Mouse (Mus musculus) heart, postnatal 4 days (tissue): ENCODE data around the gene Slc36a4. TPM values are rescaled to one million over a fixed set of nuclear protein-coding genes. Genes with fewer than 3 reads are reported as not detected.

Source experiments
- DNase-seq: peaks from one replicate; pipeline ENCODE4 v3.0.0; 2021
- total RNA-seq, 2 experiments: library from RNA; stranded (reverse); gene quantifications; 2 replicates each; pipeline ENCODE4 v1.2.3; 2021

Slc36a4 gene
- total RNA-seq, 2 experiments from 2014 or later: 17.1 to 17.3 TPM

DNA sequence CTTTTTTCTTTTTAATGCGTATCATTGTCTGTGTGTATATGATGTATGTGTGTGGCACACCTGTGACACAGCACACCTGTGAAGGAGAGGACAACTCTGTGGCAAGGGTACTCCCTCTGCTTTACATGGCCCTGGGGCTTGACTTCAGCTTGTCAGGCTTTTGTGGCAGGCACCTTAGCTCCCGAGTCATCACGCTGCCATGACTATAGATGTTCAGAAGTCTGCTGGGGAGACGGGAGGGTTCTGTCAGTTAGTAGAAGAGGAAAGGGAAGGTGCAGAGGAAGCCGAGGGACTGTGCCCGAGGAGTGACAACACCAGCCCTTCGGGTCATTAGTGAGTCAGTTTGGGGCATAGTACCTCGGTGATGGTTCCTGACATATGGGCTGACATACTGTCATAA is 13.0 kb downstream of the Slc36a4 start:
- DNase-seq: no peak

DNA sequence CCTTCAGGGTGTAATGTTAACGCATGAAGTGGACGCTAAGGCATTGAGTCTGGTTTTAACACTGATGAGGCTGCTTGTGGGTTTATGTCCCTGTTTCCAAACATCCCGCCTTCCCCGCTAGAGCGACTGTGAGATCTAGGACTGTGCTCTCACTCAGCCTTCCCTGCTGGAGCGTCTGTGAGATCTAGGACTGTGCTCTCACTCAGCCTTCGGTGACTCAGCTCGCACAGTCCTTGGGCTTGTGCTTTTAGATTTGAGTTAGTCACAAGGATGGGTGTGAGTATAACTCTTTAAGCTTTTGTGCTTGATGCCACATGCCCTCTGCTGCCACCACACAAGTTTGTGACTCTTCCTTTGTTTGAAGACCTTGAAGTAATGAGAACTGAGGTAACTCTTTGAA is 17.6 kb downstream of the Slc36a4 start:
- no peak for DNase-seq

DNA sequence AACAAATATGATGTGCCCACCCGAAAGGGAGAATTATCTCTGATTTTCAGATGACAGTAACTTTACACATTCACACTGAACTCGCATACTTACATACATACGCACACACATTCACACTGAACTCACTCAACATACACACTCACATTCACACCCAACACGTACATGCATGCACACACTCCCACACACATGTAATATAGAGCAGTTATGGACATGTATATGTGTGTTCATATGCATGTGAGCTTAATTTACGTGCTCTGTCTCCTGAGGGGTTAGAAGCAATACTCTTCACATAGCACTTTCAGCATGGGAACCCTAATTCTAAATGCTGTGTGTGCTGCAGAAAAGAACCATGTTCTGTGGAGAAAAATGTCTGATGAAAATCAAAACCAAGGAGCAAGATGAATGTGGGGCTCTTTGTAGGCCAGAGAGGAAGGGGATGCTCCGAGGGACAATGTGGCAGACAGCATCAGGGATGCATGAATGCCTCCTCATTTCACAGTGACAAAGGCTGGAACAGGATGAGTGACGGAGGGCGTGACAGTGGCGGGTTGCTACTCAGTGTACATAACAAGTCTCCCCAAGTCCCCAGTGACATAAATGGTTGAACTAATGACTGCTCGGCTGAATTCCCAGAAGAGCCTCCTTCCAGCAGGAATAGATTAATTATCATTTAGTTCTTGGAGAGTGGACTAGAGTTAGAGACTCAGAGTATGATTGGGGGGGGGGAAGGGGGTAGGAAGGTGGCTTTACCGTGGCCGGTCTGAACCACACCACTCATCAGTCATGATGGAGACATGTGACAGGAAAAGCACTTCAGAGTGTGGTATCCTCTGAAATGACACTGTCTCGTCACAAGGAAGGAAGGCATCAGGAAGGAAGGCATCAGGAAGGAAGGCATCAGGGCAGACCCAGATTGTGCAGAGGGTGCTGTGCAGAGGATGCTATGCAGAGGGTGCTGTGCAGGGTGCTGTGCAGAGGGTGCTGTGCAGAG is 22.5 kb downstream of the Slc36a4 start:
- no peak for DNase-seq

DNA sequence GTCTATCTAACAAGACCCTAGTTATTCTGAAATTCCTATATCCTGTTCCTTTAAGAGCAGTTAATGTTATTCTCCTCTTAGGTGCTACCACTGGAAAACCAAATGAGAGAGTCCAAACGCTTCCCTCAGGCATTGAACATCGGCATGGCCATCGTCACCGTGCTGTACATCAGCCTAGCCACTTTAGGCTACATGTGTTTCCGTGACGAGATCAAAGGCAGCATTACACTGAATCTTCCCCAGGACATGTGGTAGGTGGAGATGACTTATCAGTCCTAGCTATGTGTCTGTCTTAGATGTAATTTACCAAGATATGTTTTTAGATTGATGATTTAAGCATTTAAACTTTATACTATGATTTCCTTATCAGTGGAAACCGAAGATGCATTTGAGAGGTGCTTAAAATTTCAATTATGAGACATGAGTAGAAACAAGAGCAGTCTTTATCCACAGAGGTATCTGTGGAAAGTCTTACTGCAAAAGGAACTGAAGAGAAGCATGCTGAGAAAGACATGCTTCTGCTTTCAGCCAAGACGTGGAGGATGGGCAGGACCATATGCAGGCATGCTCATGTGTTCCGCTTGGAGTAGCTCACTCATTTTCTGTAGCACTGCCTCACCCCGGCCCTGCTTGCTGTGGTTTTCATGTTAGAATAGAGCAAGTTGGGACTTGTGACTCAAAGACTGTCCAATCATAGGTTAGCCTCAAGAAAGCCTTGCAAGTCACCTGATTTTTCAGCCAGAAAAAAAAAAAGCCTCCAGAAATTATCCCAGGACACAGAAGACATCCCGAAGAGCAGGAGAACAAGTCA is 24.7 kb downstream of the Slc36a4 start:
- no peak for DNase-seq

DNA sequence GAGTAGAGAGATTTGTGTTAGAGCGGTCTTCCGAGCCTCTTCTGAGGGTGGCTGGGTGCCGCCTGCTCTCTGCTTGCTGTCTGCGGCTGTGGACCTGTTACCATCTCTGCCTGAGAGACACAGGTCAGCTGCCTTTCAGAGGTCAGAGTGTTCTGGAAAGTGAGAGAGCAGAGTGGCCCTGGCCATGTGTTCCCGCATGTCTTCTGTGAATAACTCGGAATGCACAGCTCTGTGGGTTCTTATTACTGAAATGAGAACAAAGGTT is 25.3 kb downstream of the Slc36a4 start:
- DNase-seq: no peak

DNA sequence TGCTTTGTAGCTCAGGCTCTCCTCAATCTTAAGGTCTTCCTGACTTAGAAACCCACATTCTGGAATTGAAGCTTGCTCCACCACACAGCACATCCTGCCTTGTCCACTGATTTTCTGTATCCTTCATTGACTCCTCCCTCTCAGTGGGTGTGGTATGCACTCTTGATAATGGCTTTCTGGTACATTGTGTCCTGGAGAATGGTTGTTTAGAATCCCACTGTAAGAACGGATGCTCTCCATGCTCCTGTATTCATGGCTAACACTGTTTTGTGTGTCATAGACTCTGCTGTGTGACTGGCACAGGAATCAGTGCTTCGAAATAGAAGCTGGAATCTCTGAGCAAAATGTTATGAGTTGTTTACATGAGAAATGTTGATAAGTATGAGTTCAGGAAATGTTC is 28.0 kb downstream of the Slc36a4 start:
- no peak for DNase-seq

DNA sequence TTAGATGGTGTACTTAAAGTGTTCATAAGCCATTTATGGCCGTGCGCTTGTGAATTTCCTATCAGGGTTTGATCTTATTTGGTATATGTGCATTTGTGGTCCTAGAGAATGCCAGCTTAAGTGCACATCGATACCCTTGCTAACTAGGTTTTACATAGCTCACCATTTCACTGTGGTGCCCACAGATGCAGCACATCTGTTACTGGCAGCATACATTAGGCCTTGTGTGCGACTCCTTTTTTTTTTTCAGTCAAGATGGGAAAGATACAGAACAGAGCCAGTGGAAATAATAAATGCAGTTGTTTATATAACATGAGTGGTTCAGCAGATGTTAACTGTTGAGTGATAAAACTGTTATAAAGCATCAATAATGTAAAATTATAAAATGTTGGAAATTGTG is 31.9 kb downstream of the Slc36a4 start:
- DNase-seq: no peak

DNA sequence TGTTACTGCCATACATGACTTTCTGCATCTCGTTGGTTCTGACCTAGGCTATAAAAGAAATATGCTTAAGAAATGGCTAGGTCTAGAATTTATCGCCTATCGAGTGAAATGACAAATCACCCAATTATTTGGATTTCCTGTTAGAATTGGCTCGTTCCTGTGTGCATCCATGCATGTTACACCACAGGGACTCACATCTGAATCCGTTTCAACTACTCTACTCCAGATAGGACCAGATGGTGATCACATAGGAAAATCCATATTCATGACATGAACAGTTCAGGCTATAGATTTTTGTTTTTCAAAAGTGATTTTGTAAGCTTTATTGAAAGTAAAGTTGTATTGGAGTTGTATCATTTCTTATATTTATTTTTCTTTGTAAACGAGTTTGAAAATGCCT is 32.4 kb downstream of the Slc36a4 start:
- no peak for DNase-seq

DNA sequence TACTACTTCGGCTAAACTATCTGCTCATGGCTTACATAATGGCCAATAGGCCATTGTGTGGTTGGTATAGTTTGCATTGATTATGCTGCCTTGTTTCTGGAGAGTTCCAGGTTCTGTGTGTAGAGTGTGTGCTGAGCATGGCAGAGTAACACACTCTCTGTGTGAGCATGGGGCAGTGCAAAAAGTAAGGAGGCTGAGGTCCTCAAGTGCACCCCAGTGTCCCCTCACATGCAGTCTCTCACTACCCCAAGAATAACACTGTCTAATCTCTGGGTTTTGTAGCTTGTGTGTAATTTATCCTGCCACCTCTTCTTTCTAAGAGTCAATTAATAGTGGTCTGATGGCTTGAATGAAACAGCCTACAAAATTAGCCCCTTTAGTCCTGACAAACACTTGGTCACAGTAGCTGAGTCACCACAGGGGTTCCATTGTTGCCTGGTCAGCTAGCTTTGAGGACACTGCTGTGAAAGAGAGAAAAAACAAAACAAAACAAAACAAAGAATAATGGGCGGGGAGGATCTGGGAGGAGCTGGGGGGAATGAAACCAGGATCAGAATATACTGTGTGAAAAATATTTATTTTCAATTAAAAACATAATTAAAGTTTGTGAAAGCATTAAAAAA is 36.6 kb downstream of the Slc36a4 start:
- no peak for DNase-seq

DNA sequence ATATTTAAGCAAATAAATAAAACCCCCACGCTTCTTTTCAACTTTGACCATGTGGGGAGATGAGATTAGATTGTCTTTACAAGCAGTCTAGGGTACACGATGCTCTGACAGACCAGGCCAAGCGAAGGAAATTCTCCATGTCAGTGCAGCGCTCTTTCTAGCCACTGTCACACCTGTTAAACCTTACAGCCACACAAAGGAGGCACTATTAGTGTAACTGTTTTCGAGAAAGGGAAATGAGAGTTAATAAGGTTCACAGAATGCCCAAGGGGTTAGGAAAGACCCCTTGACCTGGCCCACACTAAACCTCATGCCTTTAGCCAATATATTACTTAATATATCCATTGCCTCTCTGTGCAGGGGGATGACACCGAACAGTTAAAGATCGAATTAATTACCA is 37.1 kb downstream of the Slc36a4 start:
- no peak for DNase-seq

DNA sequence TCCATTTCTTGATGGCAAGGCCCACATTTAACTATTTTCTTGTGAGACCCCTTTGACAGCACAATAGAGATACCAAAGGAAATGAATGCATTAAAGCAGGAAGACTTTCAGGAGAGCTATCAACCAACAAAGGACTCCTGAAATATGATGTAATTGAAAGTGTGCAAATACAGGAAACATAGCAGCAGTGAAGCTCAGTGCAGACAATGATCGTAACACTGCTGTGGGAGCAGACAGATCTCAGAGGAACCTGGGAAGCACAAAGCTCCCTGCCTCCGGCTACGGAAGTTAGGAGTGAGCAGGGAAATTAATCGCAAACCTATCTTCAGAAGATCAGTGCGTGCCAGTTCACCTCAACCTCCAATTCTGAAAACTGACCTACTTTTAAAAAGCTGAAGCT is 38.8 kb downstream of the Slc36a4 start:
- no peak for DNase-seq

DNA sequence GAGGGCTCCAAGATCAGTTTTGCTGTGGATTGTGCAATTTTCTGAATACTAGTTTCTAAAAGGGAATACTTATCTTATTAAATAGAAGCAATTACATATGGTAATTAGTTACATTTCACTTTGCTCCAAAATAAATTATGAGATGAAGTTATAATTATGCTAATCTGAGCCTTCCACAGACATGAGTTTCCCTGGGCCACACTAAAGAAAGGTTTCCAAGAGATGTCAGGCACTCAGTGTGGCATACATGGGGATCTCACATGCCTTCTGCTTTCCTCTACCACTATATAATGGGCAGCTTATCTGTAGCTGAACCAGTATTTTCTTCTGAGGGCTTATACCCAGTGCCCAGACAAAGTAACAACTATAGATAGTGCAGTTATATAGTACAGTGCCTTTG is 49.8 kb downstream of the Slc36a4 start:
- DNase-seq: no peak

DNA sequence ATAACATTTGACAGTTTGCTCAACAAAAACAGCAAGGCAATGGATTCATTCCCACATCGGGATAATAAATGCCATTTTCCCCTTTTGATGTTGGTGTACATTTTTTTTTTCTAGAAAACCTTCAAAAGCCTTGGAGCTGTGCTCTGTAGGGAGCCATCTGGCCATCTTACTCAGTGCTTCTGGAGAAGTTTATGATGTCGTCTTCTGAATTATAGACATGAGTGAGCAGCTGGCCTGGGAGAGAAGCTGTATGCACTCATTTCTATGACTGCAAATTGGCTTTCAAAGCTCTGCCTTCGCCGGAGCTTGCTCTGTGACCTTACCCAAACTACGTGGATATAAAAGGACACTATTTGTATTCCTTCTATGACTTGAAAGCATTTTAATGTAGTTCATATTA is 56.8 kb downstream of the Slc36a4 start:
- no peak for DNase-seq

DNA sequence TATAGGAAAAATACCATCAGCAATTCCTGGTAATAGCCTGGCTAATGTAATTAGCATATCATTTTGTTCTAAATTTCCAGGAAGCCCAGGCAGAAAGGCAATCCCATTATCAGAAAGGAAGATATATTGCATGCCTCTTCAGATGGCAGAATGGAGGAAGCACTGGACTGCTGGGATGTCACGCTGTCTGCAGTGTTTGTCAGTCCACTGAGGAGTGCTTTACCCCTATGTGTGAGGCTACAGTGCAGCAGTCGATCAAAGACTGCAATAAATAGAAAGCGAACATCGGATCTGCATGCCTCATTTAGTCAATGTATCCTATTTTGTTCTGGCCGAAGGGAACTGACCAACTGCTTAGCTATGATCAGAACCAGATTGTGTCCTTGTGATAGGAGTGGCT is 57.3 kb downstream of the Slc36a4 start:
- no peak for DNase-seq

DNA sequence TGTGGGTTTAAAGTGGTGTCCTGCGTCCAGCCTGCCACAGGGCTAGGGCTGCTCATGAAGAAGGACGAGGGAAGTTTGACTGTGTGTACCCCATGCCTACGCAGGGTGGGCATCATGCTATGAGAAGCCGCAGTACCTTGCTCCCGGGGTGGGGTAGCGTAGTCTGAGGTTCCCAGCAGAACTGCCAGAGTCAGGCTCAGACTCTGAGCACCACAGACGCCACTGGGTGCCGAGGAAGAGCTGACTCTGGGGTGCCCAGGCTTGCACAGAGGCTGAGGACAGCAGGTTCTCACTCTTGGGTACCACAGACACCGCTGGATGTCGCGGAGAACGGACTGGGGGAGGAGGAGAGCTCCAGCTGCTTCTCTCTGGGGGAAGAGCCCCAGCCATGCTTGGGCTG is 63.2 kb downstream of the Slc36a4 start:
- DNase-seq: no peak

DNA sequence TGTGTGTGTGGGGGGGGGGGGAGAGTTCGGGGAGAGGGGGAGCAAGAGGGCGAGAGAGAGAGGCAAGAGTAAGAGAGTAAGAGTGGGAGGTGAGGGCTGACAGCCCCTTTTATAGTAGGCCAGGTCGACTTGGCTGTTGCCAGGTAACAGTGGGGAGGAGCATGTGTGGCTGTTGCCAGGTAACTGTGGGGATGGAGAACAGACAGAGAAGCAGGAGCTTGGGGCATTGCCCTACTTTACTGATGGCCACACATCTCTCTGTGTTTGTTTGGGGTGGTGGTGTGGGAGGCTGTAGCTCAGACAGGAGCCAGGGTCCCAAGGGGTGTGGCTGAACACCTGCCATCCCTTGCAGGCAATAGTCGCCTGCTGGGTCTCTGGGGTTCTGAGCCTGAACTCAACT is 63.9 kb downstream of the Slc36a4 start:
- no peak for DNase-seq

DNA sequence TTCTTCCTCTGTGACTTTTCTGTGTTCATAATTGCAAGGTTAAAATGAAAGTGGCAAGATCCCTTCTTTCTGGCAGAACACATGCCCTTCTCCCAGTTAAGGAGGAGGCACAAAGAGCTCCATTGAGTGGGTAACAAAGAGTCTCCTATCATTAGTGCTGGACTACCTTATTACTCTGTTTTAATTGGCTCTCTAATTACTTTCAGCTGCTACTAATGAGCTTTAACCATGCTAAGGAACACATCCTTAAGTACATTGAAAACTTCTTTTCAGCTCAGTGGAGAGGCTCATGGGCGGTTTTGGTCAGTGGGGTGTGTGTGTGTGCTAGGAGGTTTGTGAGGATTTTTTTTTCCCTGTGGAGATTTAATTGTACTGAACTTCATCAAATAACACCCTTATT is 65.4 kb downstream of the Slc36a4 start:
- DNase-seq: no peak

DNA sequence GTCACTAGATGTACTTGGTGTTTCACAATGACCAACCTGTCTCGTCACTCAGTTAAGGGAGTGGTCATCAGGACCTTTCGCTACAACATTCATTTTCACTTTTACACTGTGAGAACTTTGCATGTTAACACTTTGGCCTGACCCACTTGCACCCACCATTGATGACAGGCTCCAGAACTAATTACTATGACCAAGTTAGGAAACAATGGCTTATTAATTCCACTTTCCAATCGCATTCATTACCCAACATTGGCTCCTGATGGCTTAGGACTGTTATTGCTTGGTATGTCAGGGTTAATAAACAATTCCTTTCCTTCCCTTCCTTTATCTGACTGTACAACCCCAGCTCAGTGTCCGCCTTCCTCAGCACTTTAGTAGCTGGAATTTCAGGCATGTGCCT is 72.4 kb downstream of the Slc36a4 start:
- DNase-seq: no peak

DNA sequence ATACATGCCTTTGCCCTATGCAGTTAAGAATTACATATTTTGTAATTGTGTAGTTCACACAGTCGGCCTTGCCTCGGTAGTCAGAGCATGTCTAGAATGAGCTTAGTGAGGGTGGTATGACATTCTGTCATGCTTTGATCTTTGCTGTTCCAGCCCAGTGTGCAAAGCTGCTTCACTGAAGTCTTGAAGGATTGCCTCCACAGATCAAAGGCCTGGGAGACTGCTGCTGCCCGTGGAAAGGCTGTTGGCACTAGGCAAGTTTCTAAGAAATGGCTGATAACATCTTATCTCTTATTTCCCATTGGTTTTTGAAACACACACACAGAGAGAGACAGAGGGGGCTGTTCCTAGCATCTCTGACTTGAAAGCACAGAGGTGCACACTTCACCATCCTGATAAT is 76.7 kb downstream of the Slc36a4 start:
- no peak for DNase-seq

DNA sequence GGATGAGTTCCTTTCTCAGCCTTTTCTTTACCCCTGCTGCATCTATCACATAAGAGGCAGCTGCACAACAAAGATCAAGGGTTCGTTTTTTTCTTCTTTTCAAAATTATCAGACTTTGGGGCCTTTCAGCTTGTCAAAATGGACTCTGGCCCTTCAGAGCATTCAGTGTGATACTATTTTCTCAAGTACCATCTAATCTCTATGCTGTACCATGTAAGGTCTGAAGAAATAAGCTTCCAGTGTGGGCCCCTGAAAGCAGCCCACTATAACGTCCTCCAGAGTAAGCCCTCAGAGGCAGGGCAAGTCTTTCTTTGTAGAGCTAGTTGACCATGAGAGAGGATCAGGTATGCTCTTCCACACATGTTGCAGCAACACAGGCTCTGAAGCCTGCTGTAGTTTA is 77.1 kb downstream of the Slc36a4 start:
- no peak for DNase-seq

DNA sequence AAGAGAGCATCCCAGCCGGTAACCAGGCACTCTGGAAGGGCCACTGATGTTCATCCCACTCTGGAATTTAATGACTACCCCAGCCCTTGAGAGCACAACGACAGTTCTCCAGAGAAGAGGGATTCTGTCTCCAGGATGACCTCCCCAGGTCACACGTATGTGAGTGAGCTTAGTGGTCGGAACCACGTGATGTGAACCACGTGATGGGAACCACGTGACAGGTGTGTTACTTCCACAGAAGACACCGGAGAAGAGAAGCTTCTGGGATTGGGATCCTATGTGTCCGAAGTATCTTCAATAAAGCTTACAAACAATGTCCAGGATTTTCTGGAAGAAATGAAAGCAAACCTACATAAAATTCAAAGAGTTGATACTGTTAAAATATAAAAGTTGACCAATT is 82.5 kb downstream of the Slc36a4 start:
- DNase-seq: no peak
